Mouse (Mus musculus) ZHBTc4 (cell line): ENCODE results near the gene Ttc19.
"Not testable (repeated sequence)": the region's sequence is repeated elsewhere in the genome, so short reads cannot be mapped to it uniquely, and the experiment has no call there.

Experiments used
- DNase-seq: peaks from one replicate; pipeline ENCODE4 v3.0.0-alpha.2; 2011; ENCODE audit warnings: low read depth, low spot score

The Ttc19 gene

DNA sequence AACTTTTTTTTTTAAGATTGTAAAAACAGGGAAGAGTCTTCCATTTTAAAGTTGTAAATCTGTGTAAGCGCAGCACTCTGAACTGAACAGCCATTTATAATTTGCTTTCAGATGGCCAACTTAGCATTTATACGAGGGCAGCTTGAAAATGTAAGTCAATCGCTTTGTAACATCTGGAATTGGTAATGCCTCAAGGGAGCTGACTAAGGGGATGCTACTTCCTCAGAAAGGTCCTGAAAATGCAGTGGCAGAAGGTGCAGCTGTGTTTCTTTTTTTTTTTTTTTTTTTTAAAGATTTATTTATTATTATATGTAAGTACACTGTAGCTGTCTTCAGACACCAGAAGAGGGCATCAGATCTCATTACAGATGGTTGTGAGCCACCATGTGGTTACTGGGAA, 2.7 kb downstream of the Ttc19 start:
- not testable (repeated sequence) for DNase-seq

DNA sequence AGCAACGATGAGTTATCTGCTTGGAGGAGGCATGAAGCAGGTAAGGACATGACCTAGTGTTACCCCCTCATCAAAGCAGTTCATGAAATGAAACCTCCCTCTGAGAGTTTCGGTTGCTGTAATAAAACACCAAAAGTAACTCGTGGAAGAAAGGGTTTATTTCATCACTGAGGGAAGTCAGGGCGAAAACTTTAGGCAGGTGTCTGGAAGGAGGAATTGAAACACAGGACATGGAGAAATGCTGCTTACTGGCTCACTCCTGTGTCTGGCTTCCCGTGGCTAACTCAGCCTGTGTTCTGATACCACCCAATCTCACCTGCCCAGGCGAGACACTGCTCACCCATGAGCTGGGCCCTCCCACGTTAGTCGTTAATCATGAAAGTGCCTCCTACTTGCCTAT, 3.7 kb downstream of the Ttc19 start:
- DNase-seq, result no peak

DNA sequence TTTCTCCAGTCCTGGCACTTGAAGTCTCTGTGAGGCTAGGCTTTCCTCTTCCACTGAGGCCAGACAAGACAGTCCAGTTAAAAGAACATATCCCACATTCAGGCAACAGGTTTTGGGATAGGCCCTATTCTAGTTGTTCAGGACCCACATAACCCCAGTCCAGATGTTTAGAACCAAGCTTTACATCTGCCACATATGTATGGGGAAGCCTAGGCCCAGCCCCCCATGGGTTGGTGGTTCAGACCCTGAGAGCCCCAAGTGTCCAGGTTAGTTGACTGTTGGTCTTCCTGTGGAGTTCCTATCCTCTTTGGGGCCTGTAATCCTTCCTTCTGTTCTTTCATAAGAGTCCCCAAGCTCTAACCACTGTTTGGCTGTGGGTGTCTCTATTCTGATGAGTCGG, 6.4 kb downstream of the Ttc19 start:
- DNase-seq, result no peak

DNA sequence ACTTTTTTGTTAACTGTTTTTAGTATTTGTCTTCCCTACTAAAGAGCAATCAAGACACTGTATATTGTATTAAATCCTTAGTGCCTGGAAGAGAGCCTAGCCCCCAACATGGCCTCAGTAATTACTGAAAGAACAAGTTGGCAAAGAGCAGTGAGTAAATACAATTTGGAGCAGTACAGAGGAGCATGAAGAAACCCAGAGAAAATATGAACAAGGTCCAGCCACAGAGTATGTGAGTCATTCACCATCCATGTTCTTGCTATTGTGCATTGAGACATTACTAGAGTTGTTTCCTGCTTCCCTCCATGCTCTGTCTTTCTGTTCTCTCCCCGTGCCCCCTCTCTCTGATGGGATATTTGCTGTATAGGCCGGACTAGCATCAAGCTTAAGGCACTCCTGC, 12.8 kb downstream of the Ttc19 start:
- DNase-seq, result no peak

- peak; percentile 34 for DNase-seq
These were observed 17.6 kb downstream of the Ttc19 start for GRCm38 (mm10) chr11:62298883-62299282.

GRCm38 (mm10) chr11:62305866-62306265, 24.6 kb downstream of the Ttc19 start:
- DNase-seq, result no peak

DNA sequence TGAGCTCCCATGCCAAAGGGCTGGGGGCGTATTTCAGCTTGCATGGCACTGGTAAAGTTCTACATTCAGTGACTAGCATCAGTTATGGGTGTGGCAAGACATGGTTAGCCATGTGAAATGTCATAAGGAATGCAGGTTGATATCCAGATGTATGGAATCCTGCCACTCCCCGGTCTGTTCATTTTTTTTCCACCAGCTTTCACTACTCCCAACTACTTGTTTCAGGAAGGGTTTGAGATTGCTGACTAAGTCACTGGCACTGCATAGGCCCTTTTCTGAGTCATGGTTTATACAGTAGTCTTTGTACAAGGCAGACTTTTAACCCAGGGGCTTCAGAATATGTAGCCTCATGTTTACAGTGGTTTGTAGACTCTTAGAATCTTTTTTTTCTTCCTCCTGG, 28.0 kb downstream of the Ttc19 start:
- DNase-seq, result no peak

DNA sequence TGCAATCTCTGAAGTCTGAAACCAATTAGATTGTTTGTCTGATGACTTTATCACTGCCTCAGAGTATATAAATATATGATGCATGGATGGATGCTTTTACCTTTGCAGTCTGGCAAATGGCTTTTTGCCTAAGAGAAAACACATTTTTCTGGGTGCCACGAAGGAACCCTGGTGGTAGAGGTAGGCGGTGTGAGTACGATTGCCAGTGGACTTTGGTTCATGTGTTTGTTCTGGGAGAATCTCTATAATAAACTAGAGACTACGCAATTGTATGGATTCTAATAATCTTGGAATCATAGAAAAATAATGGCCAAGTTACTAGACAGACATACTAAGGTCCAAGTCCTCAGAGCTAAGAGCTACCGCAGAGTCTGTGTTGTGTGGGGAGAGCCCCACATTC, 33.7 kb downstream of the Ttc19 start:
- DNase-seq, result no peak

GRCm38 (mm10) chr11:62317746-62318145, 36.5 kb downstream of the Ttc19 start:
- no peak for DNase-seq

- no peak for DNase-seq
These were observed 38.8 kb downstream of the Ttc19 start for GRCm38 (mm10) chr11:62320097-62320496.

GRCm38 (mm10) chr11:62323659-62324058, 42.4 kb downstream of the Ttc19 start:
- DNase-seq, result no peak

GRCm38 (mm10) chr11:62331141-62331540, 49.9 kb downstream of the Ttc19 start:
- no peak for DNase-seq

DNA sequence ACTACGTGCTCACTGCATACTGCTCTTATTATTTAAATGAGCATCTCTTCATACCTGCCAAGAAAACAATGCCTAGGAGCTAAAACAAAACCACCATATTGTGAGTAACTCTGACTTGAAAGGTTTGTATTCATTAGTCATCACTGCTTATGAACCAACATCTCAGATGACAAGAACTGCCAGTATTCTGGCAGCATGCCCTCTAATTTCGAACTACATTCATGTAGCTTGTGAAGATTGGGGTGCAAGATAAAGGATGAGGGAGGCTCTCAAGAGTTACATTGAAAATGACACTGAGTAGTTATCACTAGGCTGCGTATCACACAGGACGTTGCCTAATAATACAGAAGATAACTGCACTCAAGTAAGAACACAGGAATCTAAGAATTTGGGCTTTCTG, 51.0 kb downstream of the Ttc19 start:
- no peak for DNase-seq

GRCm38 (mm10) chr11:62343002-62343401, 61.7 kb downstream of the Ttc19 start:
- no peak for DNase-seq

DNA sequence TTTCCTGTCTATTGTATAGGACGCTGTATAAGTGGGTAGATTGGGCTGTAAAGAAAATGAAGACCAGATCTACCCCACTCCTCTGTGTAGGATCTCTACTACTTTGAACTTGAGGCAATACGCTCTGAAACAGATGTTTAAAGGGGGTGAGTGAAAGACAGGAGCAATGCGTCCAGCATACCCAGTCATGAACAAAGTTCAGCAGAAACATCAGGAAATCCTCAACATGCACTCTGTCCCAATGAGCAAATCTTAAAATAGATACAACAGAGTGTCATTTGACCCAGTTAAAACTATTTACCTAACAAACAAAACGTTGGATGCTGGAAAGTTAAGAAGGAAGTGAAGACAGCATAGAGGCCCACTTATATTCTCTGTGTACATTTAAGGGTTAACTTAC, 70.7 kb downstream of the Ttc19 start:
- no peak for DNase-seq

- DNase-seq, result peak; percentile 58
These were observed 73.9 kb downstream of the Ttc19 start for GRCm38 (mm10) chr11:62355216-62355615.

- peak; percentile 59 for DNase-seq
These were observed 85.6 kb downstream of the Ttc19 start for GRCm38 (mm10) chr11:62366879-62367278.

- no peak for DNase-seq
These were observed 88.7 kb downstream of the Ttc19 start for GRCm38 (mm10) chr11:62369924-62370323.

- no peak for DNase-seq
These were observed 90.5 kb downstream of the Ttc19 start for GRCm38 (mm10) chr11:62371776-62372175.

DNA sequence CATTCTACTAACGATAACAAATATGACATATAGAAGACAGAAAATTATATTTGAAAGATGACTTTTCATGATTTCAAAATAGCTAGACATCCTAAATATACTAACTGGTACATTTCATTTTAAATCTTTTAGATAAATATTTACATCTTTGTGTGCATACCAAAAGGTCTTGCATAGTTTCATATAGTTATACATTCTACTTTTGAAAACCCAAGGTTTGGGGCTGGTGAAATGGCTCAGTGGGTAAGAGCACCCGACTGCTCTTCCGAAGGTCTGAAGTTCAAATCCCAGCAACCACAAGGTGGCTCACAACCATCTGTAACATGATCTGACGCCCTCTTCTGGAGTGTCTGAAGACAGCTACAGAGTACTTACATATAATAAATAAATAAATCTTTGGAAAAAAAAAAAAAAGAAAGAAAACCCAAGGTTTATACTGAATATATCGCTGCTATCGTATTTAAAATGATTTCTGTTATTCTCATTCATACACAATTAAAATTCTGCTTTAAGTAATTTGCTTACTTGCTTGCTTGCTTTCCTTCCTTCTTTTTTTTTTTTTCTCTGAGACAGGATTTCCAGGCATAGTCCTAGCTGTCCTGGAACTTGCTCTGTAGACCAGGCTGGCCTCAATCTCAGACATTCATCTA, 96.1 kb downstream of the Ttc19 start:
- DNase-seq, result not testable (repeated sequence)
